Mouse (Mus musculus): ENCODE measurements around the gene Olfr847.

The Olfr847 gene

GRCm38 (mm10) chr9:19378569-19378968, at the start of gene Olfr847:
TSS of gene Olfr847 (minus strand) at chr9:19378669.
- no peak for DNase-seq (ENCODE audit: low read depth, low spot score)

GRCm38 (mm10) chr9:19363905-19364304, 14.6 kb downstream of the Olfr847 start, which contains the start of gene Olfr846:
TSS of gene Olfr846 (minus strand) at chr9:19364005.
- DNase-seq (ENCODE audit: low read depth, low spot score): no peak

GRCm38 (mm10) chr9:19336157-19336556, 42.3 kb downstream of the Olfr847 start, which contains the start of gene Olfr845:
TSS of gene Olfr845 (plus strand) at chr9:19336457.
- DNase-seq (ENCODE audit: low read depth, low spot score): no peak
